Mouse (Mus musculus): ENCODE results near the gene Cdc34.
A peak's percentile ranks its signal among the peaks of the same experiment; 100 is the strongest.

Cdc34 gene

GRCm38 (mm10) chr10:79671396-79672087 is 10.5 kb upstream of the Cdc34 start:
- no peak for DNase-seq

DNA sequence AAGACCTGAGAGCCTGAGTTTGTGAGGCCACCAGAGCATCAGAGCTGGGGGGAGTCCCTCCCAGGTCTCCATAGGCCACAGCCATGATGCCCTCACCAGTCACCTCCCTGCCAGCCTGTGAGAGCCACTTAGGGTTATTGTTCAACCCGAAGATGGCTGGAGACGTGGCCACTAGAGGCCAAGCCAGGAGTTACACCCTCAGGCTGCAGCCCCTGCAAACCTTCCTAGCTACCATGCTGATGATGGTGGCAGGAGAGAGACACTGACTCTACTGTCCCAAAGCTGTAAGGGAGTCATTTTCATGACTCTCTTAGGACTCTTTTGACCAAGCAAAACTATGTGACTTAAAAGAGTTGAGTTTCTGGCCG is 9.9 kb upstream of the Cdc34 start:
- no peak for DNase-seq

GRCm38 (mm10) chr10:79673054-79673453 is 8.9 kb upstream of the Cdc34 start:
- DNase-seq = no peak

- DNase-seq = no peak
Observed at GRCm38 (mm10) chr10:79675346-79676035, 6.5 kb upstream of the Cdc34 start.

DNA sequence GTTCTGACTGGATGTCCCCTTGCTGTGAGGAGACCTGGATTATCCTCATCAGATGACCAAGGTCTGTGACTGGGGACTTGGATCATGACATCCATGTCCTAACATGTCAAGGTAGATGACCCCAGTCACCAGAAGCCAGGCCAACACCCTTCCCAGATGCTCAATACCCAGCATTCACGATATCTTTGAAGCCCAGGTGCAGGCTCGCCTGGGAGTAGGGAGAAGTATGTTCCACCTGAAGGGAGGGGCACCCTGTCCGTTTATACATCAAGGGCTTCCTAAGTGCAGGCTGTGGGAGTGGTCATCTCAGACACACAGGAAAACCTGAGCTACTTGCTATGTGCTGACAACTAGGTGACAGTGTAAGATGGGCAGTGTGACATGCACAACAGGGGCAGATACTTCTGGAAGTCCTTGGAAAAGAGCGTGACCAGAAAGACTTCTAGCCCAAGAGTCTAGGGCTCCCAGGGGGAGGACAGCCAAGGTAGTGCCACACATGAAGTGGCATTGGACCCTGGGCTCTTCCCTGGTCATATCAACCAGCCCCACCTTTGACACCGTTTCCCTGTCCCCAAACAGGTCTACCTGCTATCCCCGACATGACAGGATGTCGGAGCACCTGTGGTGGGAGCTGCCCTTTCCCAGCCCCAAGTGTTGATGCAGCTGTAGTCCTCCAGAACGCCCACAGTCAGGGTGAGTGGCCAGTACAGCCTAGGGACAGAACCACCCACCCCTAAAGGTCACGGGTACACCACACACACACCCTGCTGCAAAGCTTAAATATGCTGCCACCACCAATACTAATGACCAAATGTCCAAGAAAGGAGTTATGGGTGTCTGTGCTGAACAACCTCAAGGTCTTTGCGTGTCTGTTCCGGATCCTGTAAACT is 1.1 kb upstream of the Cdc34 start:
- no peak for DNase-seq

GRCm38 (mm10) chr10:79682551-79682915 is 538 bp downstream of the Cdc34 start:
- no peak for DNase-seq

GRCm38 (mm10) chr10:79682916-79683582 is 1.1 kb downstream of the Cdc34 start:
- no peak for DNase-seq

DNA sequence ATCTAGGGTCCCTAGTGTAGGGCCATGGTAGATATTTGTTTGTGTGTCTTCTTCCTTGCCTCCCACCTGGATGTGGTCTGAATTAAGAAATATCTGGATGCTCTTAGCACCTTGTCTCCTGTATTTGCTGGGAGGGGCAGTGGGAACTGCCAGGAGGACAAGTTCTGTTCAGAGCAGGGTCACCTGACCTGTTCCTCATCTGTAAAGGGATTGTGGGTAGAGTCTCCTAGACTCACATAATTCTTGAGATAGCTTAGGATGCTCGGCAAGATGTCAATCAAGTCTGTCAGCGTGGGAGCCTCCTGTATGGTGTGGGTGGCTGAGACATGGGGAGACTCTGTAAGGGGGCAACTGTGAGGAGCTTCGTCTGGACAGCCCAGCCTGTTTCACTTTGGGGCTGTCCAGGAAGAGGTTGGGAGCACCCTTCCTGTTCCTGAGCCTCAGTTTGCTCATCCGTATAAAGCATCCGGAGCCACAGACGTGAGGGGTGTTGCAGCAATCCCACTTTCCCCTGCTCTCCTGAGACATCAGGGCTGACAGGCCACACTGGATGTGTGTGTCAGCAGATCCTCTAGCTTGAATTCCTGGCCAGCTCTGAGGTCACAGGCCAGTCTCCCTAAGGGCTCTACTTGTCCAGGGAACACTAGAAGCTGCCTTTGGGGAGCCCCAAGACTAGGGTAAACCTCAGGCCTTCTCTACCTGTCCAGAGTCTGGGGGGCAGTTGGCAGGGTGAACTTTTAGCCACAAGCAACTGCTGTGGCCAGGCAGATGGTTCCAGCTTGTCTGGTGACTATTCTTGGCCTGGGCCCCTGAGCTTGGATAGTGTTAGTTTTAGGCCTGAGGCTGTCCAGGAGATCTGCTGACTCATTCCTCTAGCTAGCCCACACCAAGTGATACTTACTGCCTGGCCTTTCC is 2.0 kb downstream of the Cdc34 start:
- DNase-seq = no peak

DNA sequence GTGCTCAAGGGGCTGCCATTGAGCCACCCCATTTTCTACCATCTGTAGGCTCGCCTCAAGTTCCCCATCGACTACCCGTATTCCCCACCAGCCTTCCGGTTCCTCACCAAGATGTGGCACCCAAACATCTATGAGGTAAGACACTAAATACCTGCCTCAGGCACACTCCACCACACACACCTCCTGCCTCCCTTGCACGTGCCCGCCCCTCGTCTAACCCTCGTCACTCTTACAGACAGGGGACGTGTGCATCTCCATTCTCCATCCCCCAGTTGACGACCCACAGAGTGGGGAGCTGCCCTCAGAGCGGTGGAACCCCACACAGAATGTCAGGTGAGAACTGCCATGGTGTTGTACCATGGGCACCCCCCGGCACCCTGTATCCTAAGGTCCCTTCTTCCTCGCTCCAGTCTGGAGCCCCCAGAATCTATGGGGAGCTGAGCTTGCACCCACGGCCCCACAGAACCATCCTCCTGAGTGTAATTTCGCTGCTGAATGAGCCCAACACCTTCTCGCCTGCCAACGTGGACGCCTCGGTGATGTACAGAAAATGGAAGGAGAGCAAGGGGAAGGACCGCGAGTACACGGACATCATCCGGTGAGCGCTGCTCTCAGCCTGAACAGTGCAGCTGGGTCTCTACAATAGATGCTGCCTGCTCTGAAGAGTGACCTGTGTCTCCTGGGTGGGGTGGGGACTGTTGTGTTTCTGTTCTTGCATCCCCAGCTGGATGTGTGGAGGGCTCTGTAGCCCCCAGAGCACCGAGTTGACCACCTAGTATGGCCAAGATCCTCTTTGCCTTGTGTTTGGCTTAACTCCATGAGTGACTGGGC is 3.0 kb downstream of the Cdc34 start:
- DNase-seq = no peak

DNA sequence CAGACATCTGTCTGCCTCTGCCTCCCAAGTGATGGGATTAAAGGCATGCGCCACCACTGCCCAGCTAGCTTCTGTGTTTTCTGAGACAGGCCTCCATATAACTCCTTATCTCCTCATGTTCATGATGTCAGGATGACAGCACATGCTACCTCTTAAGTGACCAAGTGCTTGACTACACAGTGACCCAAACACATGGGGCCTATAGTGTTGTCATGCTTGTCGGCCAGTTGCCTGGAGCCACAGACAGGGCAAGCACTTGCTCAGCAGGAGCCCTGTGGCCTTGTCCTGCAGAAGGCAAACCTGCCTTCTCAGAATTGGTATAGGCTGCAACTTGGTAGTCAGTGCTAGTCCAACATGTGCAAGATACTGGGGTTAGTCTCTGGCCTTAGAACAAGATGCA is 4.2 kb downstream of the Cdc34 start:
- DNase-seq = no peak

DNA sequence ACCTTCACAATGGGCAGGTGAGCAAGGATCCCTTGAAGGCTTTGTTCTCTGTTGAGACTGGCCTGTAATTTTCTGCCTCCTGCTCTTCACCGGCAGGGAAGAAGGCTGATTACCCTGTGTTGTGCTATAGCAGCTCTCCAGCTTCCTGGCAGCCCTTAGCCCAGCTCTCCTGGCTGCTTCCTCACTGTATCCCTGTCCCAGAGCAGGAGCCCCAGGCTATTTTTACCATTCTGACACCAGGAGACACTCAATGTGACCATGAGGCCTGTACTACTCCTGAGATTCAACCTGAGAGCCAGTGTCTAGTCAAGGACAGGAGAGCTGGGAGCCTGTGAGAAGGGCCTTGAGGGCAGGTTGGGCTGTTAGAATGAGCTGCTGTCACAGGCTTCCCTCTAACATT is 4.7 kb downstream of the Cdc34 start:
- DNase-seq = no peak

DNA sequence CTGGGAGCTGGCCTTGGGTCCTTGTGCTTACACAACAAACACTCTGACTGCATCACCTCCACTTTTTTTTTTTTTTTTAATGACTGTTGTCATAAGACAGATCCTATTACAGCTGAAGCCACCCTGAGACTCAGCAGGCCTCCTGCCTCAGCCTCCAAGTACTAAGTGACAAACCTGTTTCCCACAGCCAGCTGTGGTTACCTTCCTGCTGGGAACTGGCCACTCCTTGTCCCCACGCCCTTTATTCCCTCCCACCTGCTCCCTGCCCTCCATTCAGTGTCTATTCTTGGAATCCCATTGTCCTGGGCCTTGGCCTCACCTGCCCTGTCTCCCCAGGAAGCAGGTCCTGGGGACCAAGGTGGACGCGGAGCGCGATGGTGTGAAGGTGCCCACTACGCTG is 5.5 kb downstream of the Cdc34 start:
- DNase-seq = no peak

DNA sequence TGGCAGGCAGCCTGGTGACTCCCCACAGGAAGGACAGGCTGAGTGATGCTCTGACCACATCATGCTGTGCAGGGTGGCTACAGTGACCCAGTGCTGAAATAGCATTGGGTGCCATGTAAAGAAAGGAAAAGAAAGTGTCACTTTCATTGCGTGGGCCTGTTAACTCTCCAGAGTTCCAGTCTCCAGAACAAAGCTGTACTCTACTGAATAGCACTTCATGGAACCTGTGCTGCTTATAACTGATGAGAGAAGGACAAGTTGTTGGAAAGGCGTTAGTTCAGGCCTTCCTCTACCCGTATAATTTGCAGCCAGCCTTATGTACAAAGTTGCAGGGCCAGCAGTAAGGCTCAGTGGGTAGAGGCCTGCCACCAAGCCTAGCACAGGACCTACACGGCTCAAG is 6.7 kb downstream of the Cdc34 start, which contains the start of gene Gzmm:
Gene Gzmm (plus strand): TSS at position 301 of the 400 bp plus-strand sequence.
- no peak for DNase-seq

- no peak for DNase-seq
Observed at GRCm38 (mm10) chr10:79689178-79689577, 7.2 kb downstream of the Cdc34 start.

DNA sequence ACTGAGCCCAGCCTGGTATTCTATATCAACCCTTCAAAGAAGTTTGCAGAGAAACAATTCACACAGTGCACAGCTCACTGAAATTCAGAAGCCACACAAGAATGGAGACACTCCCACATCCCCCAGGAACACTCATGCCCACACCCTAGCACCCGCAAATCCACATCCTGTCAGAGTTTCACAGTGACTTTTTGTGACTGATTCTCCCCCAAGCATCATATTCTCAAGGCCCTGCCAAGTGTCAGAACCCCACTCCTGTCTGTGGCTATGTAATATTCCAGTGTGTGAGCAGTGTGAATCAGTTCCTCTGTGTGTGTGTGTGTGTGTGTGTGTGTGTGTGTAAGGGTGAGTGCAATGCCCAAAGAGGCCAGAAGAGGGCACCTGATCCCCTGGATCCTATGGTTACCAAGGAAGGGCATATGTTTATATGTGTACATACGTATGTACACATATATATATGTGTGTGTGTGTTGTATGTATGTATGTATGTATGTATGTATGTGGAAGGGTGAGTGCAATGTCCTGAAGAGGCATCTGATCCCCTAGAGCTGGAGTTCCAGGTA is 10.1 kb downstream of the Cdc34 start:
- DNase-seq = no peak

DNA sequence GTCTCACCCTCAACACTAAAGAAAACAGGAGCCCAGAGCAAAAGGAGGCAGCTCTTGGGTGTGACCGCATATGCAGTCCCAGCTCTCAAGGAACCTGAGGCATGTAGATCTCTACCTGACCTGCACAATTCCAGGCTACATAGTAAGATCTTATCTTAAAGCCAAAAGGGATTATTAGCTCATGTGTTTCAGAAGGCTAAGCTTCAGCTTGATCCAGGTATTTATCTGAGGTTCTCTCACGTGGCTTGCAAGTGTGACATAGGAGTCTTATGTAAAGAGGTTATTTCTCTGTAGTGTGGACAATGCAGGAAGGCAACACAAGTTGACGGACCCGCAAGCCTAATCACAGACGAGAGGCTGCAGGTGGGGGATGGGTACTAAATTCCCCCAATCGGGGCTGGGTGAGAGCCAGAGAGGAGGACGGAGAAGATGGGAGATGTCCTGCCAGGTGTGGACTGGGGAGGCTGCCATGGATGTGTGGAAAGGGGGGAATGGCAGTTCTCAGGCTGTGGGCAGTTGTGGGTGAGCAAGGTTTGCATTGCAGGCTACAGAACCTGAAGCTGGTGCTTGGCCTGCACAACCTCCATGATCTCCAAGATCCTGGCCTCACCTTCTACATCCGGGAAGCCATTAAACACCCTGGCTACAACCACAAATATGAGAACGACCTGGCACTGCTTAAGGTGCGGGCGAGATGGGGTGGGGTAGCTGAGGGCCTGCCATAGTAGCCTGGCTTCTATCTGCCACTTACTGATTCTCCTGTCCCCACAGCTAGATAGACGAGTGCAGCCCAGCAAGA is 11.8 kb downstream of the Cdc34 start:
- no peak for DNase-seq

- no peak for DNase-seq
Observed at GRCm38 (mm10) chr10:79694379-79694655, 12.3 kb downstream of the Cdc34 start.

GRCm38 (mm10) chr10:79695231-79696128 is 13.5 kb downstream of the Cdc34 start:
- DNase-seq = peak; percentile 63

- no peak for DNase-seq
Observed at GRCm38 (mm10) chr10:79696129-79696651, 14.2 kb downstream of the Cdc34 start.
